Mouse (Mus musculus): ENCODE data around the gene Spata33.

- TF ChIP-seq CTCF (IDR thresholded peaks at IDR 0.05; ENCODE audit: low read depth) (no peak), EP300 (IDR thresholded peaks at IDR 0.05; ENCODE audit: low read depth) (no peak)
Observed at GRCm38 (mm10) chr8:123245543-123245942, 32.9 kb downstream of the Spata33 start.

Measured in liver, embryonic 14.5 days (tissue).